Mouse (Mus musculus): ENCODE results near the gene Ncapg2. TPM values are rescaled to one million over a fixed set of nuclear protein-coding genes. Genes with fewer than 3 reads are reported as not detected.

Gene Ncapg2
- polyA plus RNA-seq, 1 experiment from 2014 or later: 42.3 TPM

DNA sequence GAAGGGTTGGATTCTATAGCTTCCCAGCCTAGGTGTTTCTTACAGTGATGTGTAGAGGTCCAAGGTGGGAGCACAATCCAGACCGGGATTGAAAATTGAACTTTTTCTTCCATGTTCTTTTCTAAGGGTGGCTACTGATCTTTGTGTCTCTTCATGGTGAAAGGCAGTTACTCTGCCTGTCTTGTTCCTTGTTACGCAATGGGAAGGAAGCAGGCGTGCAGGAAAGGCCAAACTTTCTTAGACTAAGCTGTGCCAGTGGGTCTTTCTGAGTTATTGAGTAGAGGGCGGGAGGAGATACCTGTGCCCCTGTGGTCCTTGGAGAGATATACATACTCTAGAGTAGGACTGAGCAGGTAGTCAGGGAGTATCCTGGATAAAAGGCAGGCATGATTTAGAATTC, 9.7 kb downstream of the Ncapg2 start:
- Histone ChIP-seq H3K79me2 (ENCODE audit: inconsistent target) (peaks cover 12% of the 10 kb centered on the region; the same call in 1 of the 2 replicates), H3K27ac (no peak overlapping the region), H3K4me3 (ENCODE audit: inconsistent target) (no peak overlapping the region), H3K36me3 (ENCODE audit: inconsistent target) (no peaks in the 10 kb centered on the region)
- 73% methylated on average over 4 of the region's 4 CpGs for WGBS (ENCODE audit: missing documents)

DNA sequence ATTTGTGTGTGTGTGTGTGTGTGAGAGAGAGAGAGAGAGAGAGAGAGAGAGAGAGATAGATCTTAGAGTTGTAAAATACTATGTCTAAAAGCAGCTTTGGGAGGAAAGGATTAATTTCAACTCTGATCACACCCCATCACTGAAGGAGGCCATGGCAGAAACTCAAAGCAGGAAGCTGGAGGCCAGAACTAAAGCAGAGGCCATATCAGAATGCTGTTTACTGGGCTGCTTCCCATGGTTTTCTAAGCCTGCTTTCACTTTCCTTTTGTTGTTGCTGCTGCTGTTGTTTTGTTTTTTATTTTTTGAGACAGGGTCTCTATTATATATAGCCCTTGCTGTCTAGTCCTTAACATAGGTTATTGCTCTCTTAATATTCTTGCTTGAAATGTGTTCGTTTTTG, 11.3 kb downstream of the Ncapg2 start:
- Histone ChIP-seq H3K27ac (no peak overlapping the region), H3K79me2 (ENCODE audit: inconsistent target) (no peaks in the 10 kb centered on the region), H3K36me3 (ENCODE audit: inconsistent target) (no peaks in the 10 kb centered on the region), H3K4me3 (ENCODE audit: inconsistent target) (no peak overlapping the region)
- 100% methylated on average over 1 of the region's 1 CpGs for WGBS (ENCODE audit: missing documents)

DNA sequence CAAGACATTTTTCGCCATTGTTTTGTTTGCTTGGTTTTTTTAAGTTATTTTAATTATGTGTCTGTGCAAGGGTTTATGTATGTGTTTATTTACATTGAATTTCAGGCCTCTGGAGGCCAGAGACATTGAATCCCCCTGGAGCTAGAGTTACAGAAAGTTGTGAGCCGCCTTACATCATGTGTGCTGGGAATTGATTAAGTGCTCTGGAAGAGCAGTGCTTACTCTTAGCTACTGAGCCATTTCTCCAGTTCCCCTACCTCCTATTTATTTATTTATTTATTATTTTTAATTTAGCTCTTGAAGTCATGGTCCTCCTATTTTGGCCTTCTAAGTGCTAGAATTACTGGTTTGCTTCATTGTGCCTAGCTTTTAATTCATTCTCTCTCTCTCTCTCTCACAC, 16.5 kb downstream of the Ncapg2 start:
- no peak overlapping the region for H3K4me3 ChIP-seq (ENCODE audit: inconsistent target)
- no peak overlapping the region for H3K27ac ChIP-seq

DNA sequence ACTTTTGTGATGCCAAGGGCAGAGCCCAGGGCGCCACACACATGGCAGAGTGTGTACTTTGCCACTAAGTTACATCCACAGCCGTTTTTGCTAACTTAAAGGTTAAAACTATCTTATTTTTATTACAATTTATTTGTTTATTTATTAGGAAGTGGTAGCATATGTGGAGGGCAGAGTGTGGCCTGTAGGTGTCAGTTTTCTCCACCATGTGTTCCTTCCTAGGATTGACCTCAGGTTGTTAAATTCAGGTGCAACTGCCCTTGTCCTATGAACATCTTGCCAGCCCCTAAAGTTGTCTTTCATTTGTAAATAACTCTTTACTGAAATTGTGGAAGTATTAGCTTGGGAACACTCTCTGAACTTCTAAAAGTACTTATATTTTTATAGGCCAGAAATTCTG, 20.2 kb downstream of the Ncapg2 start:
- H3K79me2 ChIP-seq (ENCODE audit: inconsistent target): no peaks in the 10 kb centered on the region
- no peaks in the 10 kb centered on the region; the same call in 1 of the 2 replicates for H3K36me3 ChIP-seq (ENCODE audit: inconsistent target)
- no peak overlapping the region for H3K4me3 ChIP-seq (ENCODE audit: inconsistent target)
- WGBS (ENCODE audit: missing documents): 96% methylated on average over 2 of the region's 2 CpGs
- no peak overlapping the region for H3K27ac ChIP-seq

More for the DNA sequence above, 16.5 kb downstream of the Ncapg2 start:
- no peaks in the 10 kb centered on the region for H3K79me2 ChIP-seq (ENCODE audit: inconsistent target)
- 93% methylated on average over 2 of the region's 2 CpGs for WGBS (ENCODE audit: missing documents)
- no peaks in the 10 kb centered on the region for H3K36me3 ChIP-seq (ENCODE audit: inconsistent target)

DNA sequence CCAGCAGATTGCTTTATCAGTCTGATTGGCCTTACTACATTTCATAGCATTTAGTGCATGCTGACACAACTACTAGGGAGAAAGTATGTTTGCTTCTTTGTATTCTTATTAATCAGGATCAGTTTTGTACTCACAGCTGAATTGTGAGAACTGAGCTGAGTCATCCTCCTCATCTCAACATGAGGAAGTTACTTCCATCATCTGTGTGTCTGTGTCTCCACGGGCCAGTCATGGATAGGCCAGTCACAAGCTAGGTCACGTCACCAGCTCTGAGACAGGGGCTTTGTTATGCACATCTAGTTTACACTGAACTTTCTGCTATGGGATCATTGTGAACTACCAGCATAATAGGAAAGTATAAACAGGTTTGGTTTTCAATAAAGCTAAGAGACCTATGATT, 28.5 kb downstream of the Ncapg2 start:
- WGBS (ENCODE audit: missing documents): 13% methylated on average over 2 of the region's 2 CpGs
- no peaks in the 10 kb centered on the region; the same call in 1 of the 2 replicates for H3K36me3 ChIP-seq (ENCODE audit: inconsistent target)
- no peak overlapping the region for H3K4me3 ChIP-seq (ENCODE audit: inconsistent target)

DNA sequence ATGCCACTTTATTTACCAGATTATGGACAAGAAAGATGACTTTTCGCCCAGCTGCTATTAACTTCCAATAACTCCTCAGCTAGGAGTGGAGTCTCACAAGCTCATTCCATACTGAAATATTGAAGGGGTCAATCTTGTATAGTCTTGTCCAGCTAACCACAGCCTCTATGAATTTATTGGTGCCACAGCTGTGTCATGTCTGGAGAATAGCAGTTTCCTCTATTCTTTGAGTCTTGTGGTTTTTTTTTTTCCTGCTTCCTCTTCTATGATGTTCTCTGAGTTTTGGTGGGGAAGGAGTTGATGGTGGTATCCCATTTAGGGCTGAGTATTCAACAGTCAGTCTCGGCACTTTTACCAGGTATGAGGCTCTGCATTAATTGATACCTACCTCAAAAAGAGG, 30.0 kb downstream of the Ncapg2 start:
- peak overlapping the region; percentile 78 for H3K27ac ChIP-seq
- no peak overlapping the region for H3K4me3 ChIP-seq (ENCODE audit: inconsistent target)
- no peaks in the 10 kb centered on the region; the same call in 1 of the 2 replicates for H3K36me3 ChIP-seq (ENCODE audit: inconsistent target)
- no peaks in the 10 kb centered on the region for H3K79me2 ChIP-seq (ENCODE audit: inconsistent target)
- 28% methylated on average over 2 of the region's 2 CpGs for WGBS (ENCODE audit: missing documents)

More for the DNA sequence above, 28.5 kb downstream of the Ncapg2 start:
- Histone ChIP-seq H3K27ac (peak overlapping the region; percentile 78), H3K79me2 (ENCODE audit: inconsistent target) (no peaks in the 10 kb centered on the region)

DNA sequence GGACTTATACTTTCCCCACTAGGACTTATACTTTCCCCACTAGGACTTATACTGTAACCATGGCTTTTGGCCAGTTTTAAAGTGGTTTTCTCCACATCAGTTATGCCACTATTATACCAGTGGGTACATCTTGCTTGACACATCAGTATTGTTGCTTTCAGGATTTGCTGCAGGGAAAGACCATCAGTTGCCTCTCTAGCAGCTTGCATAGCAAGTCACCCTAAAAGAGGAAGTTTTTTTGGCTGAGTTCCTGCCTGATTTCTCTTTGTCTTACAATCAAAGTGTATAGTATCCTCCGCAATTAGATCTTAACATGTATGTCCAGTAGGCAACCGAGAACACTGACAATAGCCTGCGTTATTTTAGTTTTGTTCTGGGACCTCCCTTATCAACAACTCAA, 30.9 kb downstream of the Ncapg2 start:
- H3K36me3 ChIP-seq (ENCODE audit: inconsistent target): no peaks in the 10 kb centered on the region; the same call in 1 of the 2 replicates
- H3K79me2 ChIP-seq (ENCODE audit: inconsistent target): no peaks in the 10 kb centered on the region
- 24% methylated on average over 3 of the region's 3 CpGs for WGBS (ENCODE audit: missing documents)
- no peak overlapping the region for H3K4me3 ChIP-seq (ENCODE audit: inconsistent target)
- peak overlapping the region; percentile 78 for H3K27ac ChIP-seq

DNA sequence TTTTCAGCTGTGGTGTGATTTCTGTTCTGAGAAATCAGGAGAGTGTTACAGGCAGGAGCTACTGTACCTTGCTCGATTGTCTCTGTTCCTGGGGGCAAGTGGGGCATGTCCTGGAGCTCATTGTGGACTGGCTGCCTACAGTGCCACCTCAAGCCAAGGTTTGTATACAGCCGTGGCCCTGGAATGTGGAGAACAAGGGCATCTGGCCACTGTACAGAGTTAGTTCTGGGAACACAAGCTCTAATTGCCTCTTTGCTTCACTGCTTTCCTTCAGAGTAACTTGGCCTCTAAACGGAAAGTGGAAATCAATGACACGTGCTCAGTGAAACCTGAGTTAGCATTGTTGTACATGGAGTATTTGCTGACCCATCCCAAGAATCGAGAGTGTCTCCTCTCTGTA, 33.4 kb downstream of the Ncapg2 start:
- H3K4me3 ChIP-seq (ENCODE audit: inconsistent target): no peak overlapping the region
- WGBS (ENCODE audit: missing documents): 95% methylated on average over 5 of the region's 5 CpGs
- peaks cover 8% of the 10 kb centered on the region; the same call in 1 of the 2 replicates for H3K79me2 ChIP-seq (ENCODE audit: inconsistent target)

DNA sequence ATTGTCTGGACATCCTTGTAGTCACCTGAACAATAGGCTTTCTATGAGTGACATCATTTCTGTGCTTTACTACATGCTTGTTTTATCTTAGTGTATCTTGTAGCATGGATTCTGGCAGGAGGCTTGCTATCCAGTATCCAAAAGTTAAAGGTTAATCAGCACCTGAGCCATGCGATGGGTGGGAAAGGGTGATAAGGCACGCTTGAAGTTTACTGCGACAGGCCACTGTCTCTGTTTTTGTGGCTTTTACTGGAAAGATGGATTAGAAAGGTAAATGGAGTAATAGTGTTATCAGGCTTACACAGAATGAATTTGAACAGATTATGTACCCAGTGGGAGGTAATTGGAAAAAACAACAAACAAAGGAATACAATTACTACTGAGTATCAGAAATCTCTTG, 37.0 kb downstream of the Ncapg2 start:
- H3K4me3 ChIP-seq (ENCODE audit: inconsistent target): no peak overlapping the region
- WGBS (ENCODE audit: missing documents): 98% methylated on average over 3 of the region's 3 CpGs
- H3K79me2 ChIP-seq (ENCODE audit: inconsistent target): peaks cover 44% of the 10 kb centered on the region; the same call in 1 of the 2 replicates
- peak overlapping the region; percentile 83 for H3K27ac ChIP-seq
- H3K36me3 ChIP-seq (ENCODE audit: inconsistent target): peaks cover 21% of the 10 kb centered on the region; the same call in 1 of the 2 replicates

More for the DNA sequence above, 33.4 kb downstream of the Ncapg2 start:
- Histone ChIP-seq H3K27ac (no peak overlapping the region), H3K36me3 (ENCODE audit: inconsistent target) (no peaks in the 10 kb centered on the region; the same call in 1 of the 2 replicates)

DNA sequence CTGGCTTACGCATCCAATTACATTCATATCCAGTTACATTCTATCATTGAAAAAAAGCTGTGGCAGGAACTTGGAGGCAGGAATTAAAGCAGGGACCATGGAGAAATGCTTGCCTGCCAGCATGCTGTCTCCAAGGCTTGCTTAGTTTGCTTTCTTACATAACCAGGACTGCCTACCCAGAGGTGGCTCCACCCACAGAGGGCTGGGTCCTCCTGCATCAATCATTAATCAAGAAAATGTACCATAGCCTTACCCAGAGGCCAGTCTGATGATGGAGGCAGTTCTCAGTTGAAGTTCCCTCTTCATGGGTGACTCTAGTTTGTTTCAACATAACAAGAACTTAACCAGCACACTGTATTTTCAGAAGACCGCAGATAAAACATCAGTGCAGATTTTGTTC, 44.3 kb downstream of the Ncapg2 start:
- H3K79me2 ChIP-seq (ENCODE audit: inconsistent target): peaks cover 67% of the 10 kb centered on the region; the same call in 1 of the 2 replicates
- no peak overlapping the region for H3K27ac ChIP-seq
- peaks cover 83% of the 10 kb centered on the region for H3K36me3 ChIP-seq (ENCODE audit: inconsistent target)
- WGBS (ENCODE audit: missing documents): 82% methylated on average over 2 of the region's 2 CpGs
- H3K4me3 ChIP-seq (ENCODE audit: inconsistent target): no peak overlapping the region

DNA sequence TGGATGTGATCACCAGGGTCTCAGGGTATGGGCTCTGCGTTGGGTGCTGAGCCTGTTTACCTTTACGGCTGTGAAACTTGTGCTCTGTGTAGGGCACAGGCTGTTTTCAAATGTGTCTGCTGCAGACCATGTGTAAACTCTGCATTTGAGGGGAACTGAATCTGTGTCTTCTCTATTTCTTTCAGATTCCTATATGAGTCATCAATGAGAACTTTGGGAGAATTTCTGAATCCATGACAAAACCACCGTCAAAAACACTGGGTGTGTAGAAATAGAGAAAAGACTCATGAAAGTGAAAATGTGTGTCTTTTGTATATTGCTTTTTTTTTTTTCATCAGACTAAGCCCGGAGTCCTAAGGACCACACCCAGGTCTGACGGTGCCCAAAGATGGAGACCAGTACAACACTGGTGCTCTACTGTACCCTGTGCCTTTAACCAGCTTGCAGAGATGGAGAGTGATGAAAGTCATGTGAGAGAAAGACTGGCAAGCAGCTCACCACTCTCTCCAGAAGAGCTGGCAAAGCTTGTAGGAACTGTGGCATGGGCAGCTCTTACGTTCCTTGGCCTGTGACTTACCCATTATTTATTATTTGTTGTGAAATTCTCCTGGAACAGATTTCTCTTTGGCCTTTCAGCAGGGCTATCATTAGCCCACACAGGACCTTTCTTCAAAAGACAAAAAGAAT, 55.3 kb downstream of the Ncapg2 start:
- peaks cover 61% of the 10 kb centered on the region for H3K36me3 ChIP-seq (ENCODE audit: inconsistent target)
- H3K27ac ChIP-seq: no peak overlapping the region
- no peak overlapping the region for H3K4me3 ChIP-seq (ENCODE audit: inconsistent target)
- H3K79me2 ChIP-seq (ENCODE audit: inconsistent target): peaks cover 36% of the 10 kb centered on the region; the same call in 1 of the 2 replicates
- WGBS (ENCODE audit: missing documents): 70% methylated on average over 6 of the region's 6 CpGs

DNA sequence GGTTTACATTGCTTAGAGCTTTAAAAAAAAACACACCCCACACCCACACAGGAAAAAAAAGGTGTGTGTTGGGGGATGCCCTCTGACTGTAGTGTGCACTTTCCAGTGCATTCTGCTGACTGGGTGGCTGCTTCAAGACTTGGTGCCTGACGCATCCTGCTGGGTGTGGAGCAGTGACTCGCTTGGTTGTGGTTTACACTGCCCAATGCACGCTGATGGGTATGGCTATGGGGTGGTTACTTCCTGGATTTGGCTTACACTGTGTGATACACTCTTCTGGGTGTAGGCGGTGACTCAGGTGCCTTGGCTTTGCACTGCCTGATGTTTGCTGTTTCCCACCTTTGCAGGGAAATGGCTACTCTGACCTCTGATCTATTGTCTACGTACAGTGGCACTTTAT, 61.8 kb downstream of the Ncapg2 start:
- no peak overlapping the region for H3K4me3 ChIP-seq (ENCODE audit: inconsistent target)
- no peak overlapping the region for H3K27ac ChIP-seq
- 57% methylated on average over 5 of the region's 5 CpGs for WGBS (ENCODE audit: missing documents)
- H3K36me3 ChIP-seq (ENCODE audit: inconsistent target): peaks cover 44% of the 10 kb centered on the region
- no peaks in the 10 kb centered on the region for H3K79me2 ChIP-seq (ENCODE audit: inconsistent target)

DNA sequence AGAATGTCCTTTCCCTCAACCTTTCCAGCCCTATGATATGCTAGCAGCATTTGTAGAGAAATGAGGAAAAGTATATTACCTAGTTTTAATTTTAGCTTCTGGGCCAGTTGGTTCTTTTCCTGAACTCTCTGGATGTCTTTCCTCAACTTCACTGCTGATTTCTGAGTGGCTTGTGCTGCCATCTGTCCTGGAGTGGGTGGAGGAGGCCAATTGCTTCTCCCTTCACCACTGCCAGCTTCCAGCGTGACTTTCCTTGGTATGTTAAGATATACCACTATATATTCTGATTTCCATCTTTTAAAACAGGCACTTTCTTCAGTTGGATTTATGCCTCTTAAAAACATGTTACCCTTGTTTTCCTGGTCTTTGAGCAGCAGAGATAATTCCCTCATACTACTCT, 63.1 kb downstream of the Ncapg2 start:
- Histone ChIP-seq H3K79me2 (ENCODE audit: inconsistent target) (no peaks in the 10 kb centered on the region), H3K4me3 (ENCODE audit: inconsistent target) (no peak overlapping the region), H3K36me3 (ENCODE audit: inconsistent target) (peaks cover 31% of the 10 kb centered on the region), H3K27ac (no peak overlapping the region)
- WGBS (ENCODE audit: missing documents): 100% methylated on average over 1 of the region's 1 CpGs

DNA sequence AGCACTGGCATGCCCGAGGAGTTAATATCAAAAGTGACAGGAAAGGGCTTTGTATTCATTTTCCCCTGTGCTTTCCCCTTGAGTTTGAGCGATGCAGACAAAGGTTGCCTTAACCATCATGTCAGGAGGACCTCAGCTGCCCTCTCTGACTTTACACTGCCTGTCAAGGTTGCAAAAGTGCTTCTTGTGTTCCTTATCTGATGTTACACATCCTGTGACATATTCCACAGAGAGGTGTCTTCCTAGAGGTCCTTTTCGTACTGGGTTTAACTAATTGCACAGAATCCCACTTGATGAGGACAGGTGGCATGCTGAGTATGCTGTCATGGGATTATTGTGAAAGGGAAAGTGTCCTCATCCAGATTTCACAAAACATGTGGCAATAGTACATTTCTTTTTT, 63.9 kb downstream of the Ncapg2 start:
- Histone ChIP-seq H3K79me2 (ENCODE audit: inconsistent target) (no peaks in the 10 kb centered on the region), H3K36me3 (ENCODE audit: inconsistent target) (peaks cover 24% of the 10 kb centered on the region), H3K4me3 (ENCODE audit: inconsistent target) (no peak overlapping the region), H3K27ac (no peak overlapping the region)
- WGBS (ENCODE audit: missing documents): 85% methylated on average over 3 of the region's 3 CpGs

DNA sequence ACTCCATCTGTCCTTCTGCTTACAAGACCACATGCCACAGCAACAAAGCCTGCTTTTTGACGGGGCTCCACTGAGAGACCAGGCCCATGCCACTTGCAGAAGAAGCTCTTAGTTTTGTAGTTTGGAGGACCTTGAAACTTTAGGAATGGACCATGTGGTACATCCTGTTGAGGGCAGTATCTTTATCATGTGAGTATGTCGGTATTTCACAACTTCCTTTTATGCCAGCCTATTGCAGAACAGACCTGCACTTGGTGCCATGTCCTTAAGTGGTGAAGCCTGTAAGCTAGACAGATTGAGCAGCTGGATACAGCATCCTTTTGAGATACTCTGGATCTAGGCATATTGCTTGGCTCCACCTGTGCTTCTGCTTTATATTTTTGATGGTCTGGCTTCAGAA, 68.1 kb downstream of the Ncapg2 start:
- 74% methylated on average over 2 of the region's 2 CpGs for WGBS (ENCODE audit: missing documents)
- H3K4me3 ChIP-seq (ENCODE audit: inconsistent target): no peak overlapping the region
- H3K36me3 ChIP-seq (ENCODE audit: inconsistent target): no peaks in the 10 kb centered on the region
- H3K79me2 ChIP-seq (ENCODE audit: inconsistent target): no peaks in the 10 kb centered on the region
- no peak overlapping the region for H3K27ac ChIP-seq

DNA sequence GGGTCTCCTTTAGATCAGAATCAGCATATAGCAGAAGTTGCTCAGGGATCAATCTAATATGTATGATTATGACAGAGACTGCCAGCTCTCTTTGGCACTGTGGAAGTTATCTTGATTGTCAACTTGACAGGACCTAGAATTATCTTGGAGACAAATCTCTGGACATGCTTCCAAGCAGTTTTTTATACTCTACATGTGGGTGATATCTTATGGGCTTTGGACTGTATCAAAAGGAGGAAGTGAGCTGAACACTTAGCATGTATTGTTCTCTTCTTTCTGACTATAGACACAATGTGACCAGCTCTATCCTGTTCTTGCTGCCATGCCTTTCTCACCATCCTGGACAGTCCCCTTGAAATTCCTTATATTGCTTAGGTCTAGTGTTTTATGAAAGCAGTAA, 68.6 kb downstream of the Ncapg2 start:
- Histone ChIP-seq H3K79me2 (ENCODE audit: inconsistent target) (no peaks in the 10 kb centered on the region), H3K36me3 (ENCODE audit: inconsistent target) (no peaks in the 10 kb centered on the region), H3K27ac (no peak overlapping the region), H3K4me3 (ENCODE audit: inconsistent target) (no peak overlapping the region)

All from macrophage (primary cell).